Mouse (Mus musculus): ENCODE results near the gene Tdrd9. TPM values are rescaled to one million over a fixed set of nuclear protein-coding genes. Genes with fewer than 3 reads are reported as not detected.

Gene Tdrd9
- polyA plus RNA-seq, 1 experiment from 2014 or later = 0.20 TPM

- no peaks in the 10 kb centered on the region for H3K36me3 ChIP-seq (ENCODE audit: control insufficient read depth, insufficient read depth, low read length)
- H3K9me3 ChIP-seq (ENCODE audit: control insufficient read depth, low read length) = no peaks in the 10 kb centered on the region
- peak overlapping the region; percentile 53 for H3K4me3 ChIP-seq (ENCODE audit: low read length)
- peak overlapping the region; percentile 56 for H3K4me2 ChIP-seq (ENCODE audit: low read depth, low read length)
- H3K27me3 ChIP-seq (replicated peaks; ENCODE audit: control insufficient read depth, insufficient read depth, low read length) = no peaks in the 10 kb centered on the region
- H3K27ac ChIP-seq (ENCODE audit: low read length) = peak overlapping the region; percentile 64
- 74% methylated on average over 8 of the region's 8 CpGs for whole genome bisulfite sequencing
- H3K9ac ChIP-seq (ENCODE audit: low read depth, low read length) = peak overlapping the region; percentile 70
- peaks cover 11% of the 10 kb centered on the region for H3K4me1 ChIP-seq (ENCODE audit: control insufficient read depth, insufficient read depth, low read length)
- ATAC-seq = no peak
Observed at GRCm38 (mm10) chr12:112107685-112108084, 136.3 kb downstream of the Tdrd9 start.

- Histone ChIP-seq H3K4me2 (ENCODE audit: low read depth, low read length) (peak overlapping the region; percentile 56), H3K4me3 (ENCODE audit: low read length) (peak overlapping the region; percentile 53), H3K27me3 (replicated peaks; ENCODE audit: control insufficient read depth, insufficient read depth, low read length) (no peaks in the 10 kb centered on the region), H3K36me3 (ENCODE audit: control insufficient read depth, insufficient read depth, low read length) (no peaks in the 10 kb centered on the region), H3K9ac (ENCODE audit: low read depth, low read length) (peak overlapping the region; percentile 70), H3K9me3 (ENCODE audit: control insufficient read depth, low read length) (no peaks in the 10 kb centered on the region), H3K27ac (ENCODE audit: low read length) (peak overlapping the region; percentile 69), H3K4me1 (ENCODE audit: control insufficient read depth, insufficient read depth, low read length) (peaks cover 19% of the 10 kb centered on the region)
- peak; percentile 69 for ATAC-seq
- WGBS = 64% methylated on average over 11 of the region's 11 CpGs
Observed at GRCm38 (mm10) chr12:112108696-112109445, 137.5 kb downstream of the Tdrd9 start.

- Histone ChIP-seq H3K36me3 (ENCODE audit: control insufficient read depth, insufficient read depth, low read length) (no peaks in the 10 kb centered on the region), H3K9ac (ENCODE audit: low read depth, low read length) (no peak overlapping the region), H3K4me1 (ENCODE audit: control insufficient read depth, insufficient read depth, low read length) (peaks cover 21% of the 10 kb centered on the region), H3K27me3 (replicated peaks; ENCODE audit: control insufficient read depth, insufficient read depth, low read length) (no peaks in the 10 kb centered on the region), H3K27ac (ENCODE audit: low read length) (peak overlapping the region; percentile 69), H3K4me3 (ENCODE audit: low read length) (no peak overlapping the region), H3K9me3 (ENCODE audit: control insufficient read depth, low read length) (no peaks in the 10 kb centered on the region), H3K4me2 (ENCODE audit: low read depth, low read length) (peak overlapping the region; percentile 32; the same call in 1 of the 2 replicates)
- WGBS = 63% methylated on average over 9 of the region's 9 CpGs
- no peak for ATAC-seq
Observed at GRCm38 (mm10) chr12:112109701-112110100, 138.3 kb downstream of the Tdrd9 start.

- H3K9ac ChIP-seq (ENCODE audit: low read depth, low read length) = no peak overlapping the region
- no peak overlapping the region for H3K4me2 ChIP-seq (ENCODE audit: low read depth, low read length)
- 84% methylated on average over 5 of the region's 5 CpGs for WGBS
- H3K27me3 ChIP-seq (replicated peaks; ENCODE audit: control insufficient read depth, insufficient read depth, low read length) = no peaks in the 10 kb centered on the region
- no peaks in the 10 kb centered on the region for H3K9me3 ChIP-seq (ENCODE audit: control insufficient read depth, low read length)
- H3K36me3 ChIP-seq (ENCODE audit: control insufficient read depth, insufficient read depth, low read length) = no peaks in the 10 kb centered on the region
- ATAC-seq = no peak
- no peak overlapping the region for H3K27ac ChIP-seq (ENCODE audit: low read length)
- H3K4me1 ChIP-seq (ENCODE audit: control insufficient read depth, insufficient read depth, low read length) = peaks cover 21% of the 10 kb centered on the region
- no peak overlapping the region for H3K4me3 ChIP-seq (ENCODE audit: low read length)
Observed at GRCm38 (mm10) chr12:112111323-112111722, 140.0 kb downstream of the Tdrd9 start.

- Histone ChIP-seq H3K9me3 (ENCODE audit: control insufficient read depth, low read length) (no peaks in the 10 kb centered on the region), H3K4me3 (ENCODE audit: low read length) (no peak overlapping the region), H3K4me2 (ENCODE audit: low read depth, low read length) (no peak overlapping the region), H3K36me3 (ENCODE audit: control insufficient read depth, insufficient read depth, low read length) (no peaks in the 10 kb centered on the region), H3K27me3 (replicated peaks; ENCODE audit: control insufficient read depth, insufficient read depth, low read length) (no peaks in the 10 kb centered on the region), H3K9ac (ENCODE audit: low read depth, low read length) (no peak overlapping the region), H3K4me1 (ENCODE audit: control insufficient read depth, insufficient read depth, low read length) (peaks cover 24% of the 10 kb centered on the region), H3K27ac (ENCODE audit: low read length) (no peak overlapping the region)
- WGBS = 89% methylated on average over 6 of the region's 6 CpGs
- ATAC-seq = no peak
Observed at GRCm38 (mm10) chr12:112112235-112112634, 140.9 kb downstream of the Tdrd9 start.

- Histone ChIP-seq H3K27ac (ENCODE audit: low read length) (no peak overlapping the region), H3K4me3 (ENCODE audit: low read length) (no peak overlapping the region), H3K9me3 (ENCODE audit: control insufficient read depth, low read length) (no peaks in the 10 kb centered on the region), H3K4me2 (ENCODE audit: low read depth, low read length) (no peak overlapping the region), H3K4me1 (ENCODE audit: control insufficient read depth, insufficient read depth, low read length) (peaks cover 24% of the 10 kb centered on the region), H3K9ac (ENCODE audit: low read depth, low read length) (no peak overlapping the region), H3K27me3 (replicated peaks; ENCODE audit: control insufficient read depth, insufficient read depth, low read length) (no peaks in the 10 kb centered on the region), H3K36me3 (ENCODE audit: control insufficient read depth, insufficient read depth, low read length) (no peaks in the 10 kb centered on the region)
- ATAC-seq = peak; percentile 49
- 20% methylated on average over 13 of the region's 13 CpGs for WGBS
Observed at GRCm38 (mm10) chr12:112112686-112113396, 141.5 kb downstream of the Tdrd9 start.

- H3K4me2 ChIP-seq (ENCODE audit: low read depth, low read length) = no peak overlapping the region
- no peaks in the 10 kb centered on the region for H3K9me3 ChIP-seq (ENCODE audit: control insufficient read depth, low read length)
- peaks cover 29% of the 10 kb centered on the region for H3K4me1 ChIP-seq (ENCODE audit: control insufficient read depth, insufficient read depth, low read length)
- no peak overlapping the region for H3K27ac ChIP-seq (ENCODE audit: low read length)
- no peak overlapping the region for H3K4me3 ChIP-seq (ENCODE audit: low read length)
- H3K27me3 ChIP-seq (replicated peaks; ENCODE audit: control insufficient read depth, insufficient read depth, low read length) = no peaks in the 10 kb centered on the region
- WGBS = 12% methylated on average over 7 of the region's 7 CpGs
- no peak for ATAC-seq
- no peaks in the 10 kb centered on the region for H3K36me3 ChIP-seq (ENCODE audit: control insufficient read depth, insufficient read depth, low read length)
- no peak overlapping the region for H3K9ac ChIP-seq (ENCODE audit: low read depth, low read length)
Observed at GRCm38 (mm10) chr12:112113710-112114109, 142.4 kb downstream of the Tdrd9 start.

- Histone ChIP-seq H3K27me3 (replicated peaks; ENCODE audit: control insufficient read depth, insufficient read depth, low read length) (no peaks in the 10 kb centered on the region), H3K27ac (ENCODE audit: low read length) (0 out of 2 replicates have a peak overlapping the region, but pooled peaks have one; percentile 26), H3K36me3 (ENCODE audit: control insufficient read depth, insufficient read depth, low read length) (no peaks in the 10 kb centered on the region), H3K9ac (ENCODE audit: low read depth, low read length) (no peak overlapping the region), H3K4me3 (ENCODE audit: low read length) (no peak overlapping the region), H3K4me1 (ENCODE audit: control insufficient read depth, insufficient read depth, low read length) (peaks cover 19% of the 10 kb centered on the region), H3K9me3 (ENCODE audit: control insufficient read depth, low read length) (no peaks in the 10 kb centered on the region), H3K4me2 (ENCODE audit: low read depth, low read length) (no peak overlapping the region)
- no peak for ATAC-seq
- WGBS = 82% methylated on average over 5 of the region's 5 CpGs
Observed at GRCm38 (mm10) chr12:112117006-112117405, 145.6 kb downstream of the Tdrd9 start.

GRCm38 (mm10) chr12:112117649-112118048 is 146.3 kb downstream of the Tdrd9 start:
- Histone ChIP-seq H3K9me3 (ENCODE audit: control insufficient read depth, low read length) (no peaks in the 10 kb centered on the region), H3K9ac (ENCODE audit: low read depth, low read length) (no peak overlapping the region; the same call in 1 of the 2 replicates), H3K4me3 (ENCODE audit: low read length) (no peak overlapping the region), H3K27me3 (replicated peaks; ENCODE audit: control insufficient read depth, insufficient read depth, low read length) (no peaks in the 10 kb centered on the region; the same call in 1 of the 2 replicates), H3K36me3 (ENCODE audit: control insufficient read depth, insufficient read depth, low read length) (no peaks in the 10 kb centered on the region), H3K4me1 (ENCODE audit: control insufficient read depth, insufficient read depth, low read length) (peaks cover 19% of the 10 kb centered on the region), H3K27ac (ENCODE audit: low read length) (0 out of 2 replicates have a peak overlapping the region, but pooled peaks have one; percentile 26), H3K4me2 (ENCODE audit: low read depth, low read length) (no peak overlapping the region)
- 36% methylated on average over 7 of the region's 7 CpGs for WGBS
- peak; percentile 74 for ATAC-seq

All from intestine, embryonic 16.5 days (tissue).